21 mouse cellular contexts compared by ENCODE assay signal in genomic region chr6:148986003-148986402, GRCm38 (mm10). TPM values are rescaled to one million over a fixed set of nuclear protein-coding genes. Genes with fewer than 3 reads are reported as not detected.
DNase-seq lines count a peak whose midpoint lies in the region; ATAC-seq and TF ChIP-seq lines count a peak whose summit lies in the region.
"Had no signal": no experiment of that assay in that cellular context is flagged by ENCODE, and none has a peak within 500 bp of the region (broad histone marks: within the 10 kb centered on the region; RNA-seq: fewer than 3 reads in every experiment).

No protein-coding gene starts in this region.

- no peak overlapping the region for H3K4me2 ChIP-seq in liver, embryonic 16.5 days (ENCODE audit: low read depth, low read length)
- no peak overlapping the region for H3K4me2 ChIP-seq in liver, embryonic 12.5 days
- H3K4me2 ChIP-seq in CH12.LX (ENCODE audit: insufficient read depth, low read depth, poor library complexity, severe bottlenecking): peak overlapping the region; percentile 32; the same call in 1 of the 2 replicates
- H3K4me2 ChIP-seq: heart, embryonic 11.5 days; limb, embryonic 12.5 days; liver, embryonic 13.5 days; midbrain, embryonic 11.5 days had no signal

- TF ChIP-seq RAD21 in CH12.LX (IDR thresholded peaks at IDR 0.05; ENCODE audit: low read depth, low read length): no peak; the same call in 1 of the 2 replicates

- H3K36me3 ChIP-seq in liver, embryonic 16.5 days (ENCODE audit: control insufficient read depth, insufficient read depth): no peaks in the 10 kb centered on the region
- no peaks in the 10 kb centered on the region; the same call in 1 of the 2 replicates for H3K36me3 ChIP-seq in liver, embryonic 12.5 days
- H3K36me3 ChIP-seq in CH12.LX (replicated peaks in 1 of 2; ENCODE audit: control insufficient read depth in 1 of 2, insufficient read depth in 1 of 2, low read length in 1 of 2): no peaks in the 10 kb centered on the region
- H3K36me3 ChIP-seq: embryonic facial prominence, embryonic 10.5 days; limb, embryonic 12.5 days; liver, embryonic 13.5 days had no signal

- 69% methylated on average over 4 of the region's 4 CpGs for WGBS in liver, embryonic 16.5 days (ENCODE audit: insufficient replicate concordance)
- 62% methylated on average over 4 of the region's 4 CpGs for WGBS in liver, embryonic 12.5 days (ENCODE audit: insufficient replicate concordance)

- DNase-seq in CH12.LX (ENCODE audit: extremely low read depth): peak; percentile 88
- DNase-seq in frontal cortex, postnatal 14 days (ENCODE audit: low spot score in 2 of 2): no peak
- no peak for DNase-seq in thymus, postnatal 14 days
- no peak for DNase-seq in layer of hippocampus, adult 18-20 months (ENCODE audit: low spot score in 2 of 2)
- DNase-seq: adrenal gland, postnatal 36 days; cerebellum, adult 9-10 months; gastrocnemius, adult 2 months; heart, postnatal 10 days; kidney, adult 11 months; liver, embryonic 13.5 days; lung, postnatal 4 days; thymus, adult 18-20 months had no signal

- in situ Hi-C loops in CH12.LX (cut with MboI; ENCODE audit: low pct_ligation_motif_present, low pct_unique_long_range_greater_than_20kb, low sequenced_read_pairs): no loop called here

- dilution Hi-C loops in CH12.LX (cut with MboI; ENCODE audit: extremely low pct_ligation_motif_present, extremely low pct_unique_long_range_greater_than_20kb, low sequenced_read_pairs): no loop called here

- H3K79me2 ChIP-seq in CH12.LX (replicated peaks; ENCODE audit: control insufficient read depth, extremely low read depth, insufficient read depth, poor library complexity, severe bottlenecking): no peaks in the 10 kb centered on the region

- H3K27me3 ChIP-seq in liver, embryonic 16.5 days (ENCODE audit: control insufficient read depth, insufficient read depth, low read depth, low read length): no peaks in the 10 kb centered on the region
- no peaks in the 10 kb centered on the region for H3K27me3 ChIP-seq in liver, embryonic 12.5 days (replicated peaks)
- no peaks in the 10 kb centered on the region for H3K27me3 ChIP-seq in CH12.LX (replicated peaks)
- H3K27me3 ChIP-seq: limb, embryonic 12.5 days; liver, embryonic 13.5 days had no signal

- H3K27ac ChIP-seq in liver, embryonic 16.5 days (ENCODE audit: low read length): no peak overlapping the region
- no peak overlapping the region for H3K27ac ChIP-seq in liver, embryonic 12.5 days
- no peak overlapping the region for H3K27ac ChIP-seq in CH12.LX (ENCODE audit: insufficient read depth, low read depth)
- H3K27ac ChIP-seq: embryonic facial prominence, embryonic 10.5 days; gastrocnemius, adult 2 months; kidney, postnatal 0 days; limb, embryonic 12.5 days; liver, embryonic 13.5 days had no signal

- H3K4me3 ChIP-seq in liver, embryonic 16.5 days (ENCODE audit: low read depth, low read length): no peak overlapping the region
- no peak overlapping the region for H3K4me3 ChIP-seq in liver, embryonic 12.5 days
- H3K4me3 ChIP-seq in CH12.LX (replicated peaks in 1 of 3; ENCODE audit: low read depth in 2 of 3, low read length in 2 of 3, poor library complexity in 1 of 3): no peak overlapping the region
- H3K4me3 ChIP-seq: embryonic facial prominence, embryonic 10.5 days; gastrocnemius, adult 2 months; limb, embryonic 12.5 days; liver, embryonic 13.5 days had no signal

- H3K4me1 ChIP-seq in liver, embryonic 16.5 days (ENCODE audit: control insufficient read depth, low read depth, low read length): no peaks in the 10 kb centered on the region
- H3K4me1 ChIP-seq in liver, embryonic 12.5 days: no peaks in the 10 kb centered on the region
- peaks cover 5 to 14% of the 10 kb centered on the region in 2 experiments; a peak in 3 of 4 replicates for H3K4me1 ChIP-seq in CH12.LX (ENCODE audit: control insufficient read depth in 1 of 2, insufficient read depth in 2 of 2)
- H3K4me1 ChIP-seq: limb, embryonic 12.5 days; liver, embryonic 13.5 days had no signal

- peak; percentile 9; the same call in 1 of the 2 replicates for ATAC-seq in liver, embryonic 16.5 days (ENCODE audit: low read depth)
- ATAC-seq in liver, embryonic 12.5 days: no peak; the same call in 1 of the 2 replicates
- peak; percentile 96 for ATAC-seq in common myeloid progenitor, adult 5-6 weeks (replicated peaks; ENCODE audit: low read depth, poor library complexity, severe bottlenecking)
- ATAC-seq in monocyte, adult 5-6 weeks (replicated peaks; ENCODE audit: insufficient number of reproducible peaks, low FRiP score, low TSS enrichment, poor library complexity, severe bottlenecking): peak; percentile 93

- TF ChIP-seq POLR2A in CH12.LX (IDR thresholded peaks at IDR 0.05; ENCODE audit: low read depth, low read length): no peak

- TF ChIP-seq CTCF in CH12.LX (conservative IDR thresholded peaks at IDR 0.05 in 1 of 2, IDR thresholded peaks at IDR 0.05 in 1 of 2; ENCODE audit: low read depth in 2 of 2, low read length in 2 of 2): no peak

- peak; percentile 97 for TF ChIP-seq EP300 in CH12.LX (IDR thresholded peaks at IDR 0.05; ENCODE audit: low read length)

- H3K9ac ChIP-seq in liver, embryonic 16.5 days (ENCODE audit: low read depth, low read length): no peak overlapping the region
- H3K9ac ChIP-seq in liver, embryonic 12.5 days: no peak overlapping the region
- no peak overlapping the region for H3K9ac ChIP-seq in CH12.LX (ENCODE audit: insufficient read depth, low read depth)
- H3K9ac ChIP-seq: limb, embryonic 12.5 days; liver, embryonic 13.5 days had no signal

- H3K9me3 ChIP-seq in liver, embryonic 16.5 days (replicated peaks; ENCODE audit: control insufficient read depth, low read length): no peaks in the 10 kb centered on the region
- H3K9me3 ChIP-seq in liver, embryonic 12.5 days (replicated peaks): no peaks in the 10 kb centered on the region
- no peaks in the 10 kb centered on the region for H3K9me3 ChIP-seq in CH12.LX (replicated peaks; ENCODE audit: low read length)
- H3K9me3 ChIP-seq: embryonic facial prominence, embryonic 10.5 days; limb, embryonic 12.5 days; liver, embryonic 13.5 days had no signal

TF ChIP-seq in CH12.LX, 34 proteins besides CTCF, POLR2A, EP300 and RAD21 (continues in another document):
- TF ChIP-seq PAX5 (IDR thresholded peaks at IDR 0.05; ENCODE audit: low read length): no peak
- TF ChIP-seq MEF2A (IDR thresholded peaks at IDR 0.05; ENCODE audit: borderline replicate concordance, low read depth, low read length): peak; percentile 69
- TF ChIP-seq POLR2AphosphoS2 (IDR thresholded peaks at IDR 0.05; ENCODE audit: low read depth, low read length): no peak
- TF ChIP-seq IRF4 (IDR thresholded peaks at IDR 0.05; ENCODE audit: low read depth, low read length): peak; percentile 98
- TF ChIP-seq SMC3 (IDR thresholded peaks at IDR 0.05; ENCODE audit: low read depth, low read length): 0 out of 2 replicates have a peak, but pooled peaks have one; percentile 7
- TF ChIP-seq NELFE (IDR thresholded peaks at IDR 0.05; ENCODE audit: low read depth, low read length): no peak
- peak; percentile 66 for TF ChIP-seq JUND (conservative IDR thresholded peaks at IDR 0.05; ENCODE audit: low read depth, low read length)
- peak; percentile 67 for TF ChIP-seq MAFK (IDR thresholded peaks at IDR 0.05; ENCODE audit: insufficient replicate concordance, low read length)
- TF ChIP-seq NRF1 (IDR thresholded peaks at IDR 0.05; ENCODE audit: low read depth, low read length): no peak
- no peak for TF ChIP-seq USF2 (conservative IDR thresholded peaks at IDR 0.05; ENCODE audit: low read depth, low read length)
- no peak for TF ChIP-seq ZNF384 (IDR thresholded peaks at IDR 0.05; ENCODE audit: low read depth, low read length)
- TF ChIP-seq BHLHE40 (IDR thresholded peaks at IDR 0.05; ENCODE audit: low read depth, low read length): peak; percentile 68
- peak; percentile 88 for TF ChIP-seq MYC (IDR thresholded peaks at IDR 0.05; ENCODE audit: low read depth, low read length)
- peak; percentile 60; the same call in 1 of the 2 replicates for TF ChIP-seq CHD2 (IDR thresholded peaks at IDR 0.05; ENCODE audit: low read length)
- TF ChIP-seq GABPA (IDR thresholded peaks at IDR 0.05; ENCODE audit: insufficient replicate concordance, low read depth, low read length): no peak
- TF ChIP-seq ETS1 (conservative IDR thresholded peaks at IDR 0.05; ENCODE audit: low read depth, low read length): peak; percentile 57; the same call in 1 of the 2 replicates
- TF ChIP-seq HCFC1 (IDR thresholded peaks at IDR 0.05; ENCODE audit: low read depth, low read length): no peak
- peak; percentile 78 for TF ChIP-seq SIN3A (IDR thresholded peaks at IDR 0.05; ENCODE audit: low read length)
- 0 out of 2 replicates have a peak, but pooled peaks have one; percentile 35 for TF ChIP-seq MAZ (IDR thresholded peaks at IDR 0.05; ENCODE audit: low read depth, low read length)
- TF ChIP-seq USF1 (IDR thresholded peaks at IDR 0.05; ENCODE audit: low read depth, low read length): no peak
- TF ChIP-seq CHD1 (IDR thresholded peaks at IDR 0.05; ENCODE audit: low read depth, low read length): no peak
- TF ChIP-seq TCF12 (IDR thresholded peaks at IDR 0.05; ENCODE audit: low read depth, low read length): peak; percentile 55; the same call in 1 of the 2 replicates
- TF ChIP-seq TBP (conservative IDR thresholded peaks at IDR 0.05; ENCODE audit: low read depth, low read length): no peak
- no peak for TF ChIP-seq MXI1 (IDR thresholded peaks at IDR 0.05; ENCODE audit: low read depth, low read length)
- no peak for TF ChIP-seq ELF1 (IDR thresholded peaks at IDR 0.05; ENCODE audit: low read depth, low read length)
- no peak for TF ChIP-seq ZMIZ1 (IDR thresholded peaks at IDR 0.05; ENCODE audit: low read depth, low read length)
- TF ChIP-seq ZC3H11A (IDR thresholded peaks at IDR 0.05; ENCODE audit: low read depth, low read length): no peak
- TF ChIP-seq MAX (IDR thresholded peaks at IDR 0.05; ENCODE audit: low read length): peak; percentile 87
- 0 out of 2 replicates have a peak, but pooled peaks have one; percentile 51 for TF ChIP-seq RCOR1 (conservative IDR thresholded peaks at IDR 0.05; ENCODE audit: low read depth, low read length)
- TF ChIP-seq KAT2A (IDR thresholded peaks at IDR 0.05; ENCODE audit: insufficient replicate concordance, low read length): 0 out of 2 replicates have a peak, but pooled peaks have one; percentile 39

RNA-seq across cellular contexts. Expression of gene Sinhcaf, which starts 39.7 kb away (rescaled TPM):
- polyA plus RNA-seq in liver, embryonic 16.5 days (2015; fragmentation: Nextera tagmentation; extraction: Ambion mirVana): 11.8 and 12.7 TPM in 2 replicates
- polyA plus RNA-seq in liver, embryonic 12.5 days (2016; fragmentation: Nextera tagmentation; extraction: Ambion mirVana): 44.0 and 45.4 TPM in 2 replicates
- total RNA-seq in CH12.LX (2012; rRNA removed) (57.5 and 66.6 TPM in 2 replicates), CH12.LX (2014; rRNA removed) (140 and 146 TPM in 2 replicates)
- polyA plus RNA-seq in CH12.LX (2012; ENCODE audit: insufficient read length, low read depth): 64.7 and 82.3 TPM in 2 replicates
- total RNA-seq in common myeloid progenitor, adult 5-6 weeks (2017): 115 and 126 TPM in 2 replicates
- 34.2 to 42.2 TPM (median 38.3 TPM) in 3 replicates for total RNA-seq in monocyte, adult 5-6 weeks (2017)
- 1 to 10 TPM; 1.8 to 3.2 TPM for total RNA-seq in layer of hippocampus, adult 18-20 months (2021)
